Mouse (Mus musculus) neural tube, embryonic 10.5 days (tissue): ENCODE data around the gene Efcab5.
"Not testable (repeated sequence)": the region's sequence is repeated elsewhere in the genome, so short reads cannot be mapped to it uniquely, and the experiment has no call there.

Source experiments
- DNase-seq: peaks from one replicate; pipeline ENCODE4 v3.0.0-alpha.2; 2017; ENCODE audit warnings: low spot score; ENCODE audit errors: extremely low spot score

The Efcab5 gene

GRCm38 (mm10) chr11:77179771-77180170, 9.0 kb downstream of the Efcab5 start:
- DNase-seq = no peak

GRCm38 (mm10) chr11:77174531-77174930, 14.2 kb downstream of the Efcab5 start:
- no peak for DNase-seq

DNA sequence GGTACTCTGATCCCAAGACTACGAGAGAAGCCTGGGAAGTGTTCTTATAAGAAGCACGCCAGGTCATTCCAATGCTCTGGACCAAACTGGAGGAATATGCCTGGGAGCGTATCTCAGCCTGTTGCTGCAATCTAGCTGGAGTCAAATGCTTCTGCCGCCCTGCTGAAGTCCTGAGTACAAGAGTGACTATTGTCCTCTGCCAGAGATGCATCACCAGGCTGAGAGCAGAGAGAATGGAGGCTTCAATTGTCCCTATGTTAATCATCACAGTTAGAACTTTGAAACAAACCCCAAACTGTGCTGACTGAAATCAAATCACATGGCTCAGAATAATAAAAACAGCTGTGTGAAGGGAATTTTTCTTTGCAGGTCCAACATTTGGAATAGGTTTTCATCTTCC, 15.0 kb downstream of the Efcab5 start:
- no peak for DNase-seq

DNA sequence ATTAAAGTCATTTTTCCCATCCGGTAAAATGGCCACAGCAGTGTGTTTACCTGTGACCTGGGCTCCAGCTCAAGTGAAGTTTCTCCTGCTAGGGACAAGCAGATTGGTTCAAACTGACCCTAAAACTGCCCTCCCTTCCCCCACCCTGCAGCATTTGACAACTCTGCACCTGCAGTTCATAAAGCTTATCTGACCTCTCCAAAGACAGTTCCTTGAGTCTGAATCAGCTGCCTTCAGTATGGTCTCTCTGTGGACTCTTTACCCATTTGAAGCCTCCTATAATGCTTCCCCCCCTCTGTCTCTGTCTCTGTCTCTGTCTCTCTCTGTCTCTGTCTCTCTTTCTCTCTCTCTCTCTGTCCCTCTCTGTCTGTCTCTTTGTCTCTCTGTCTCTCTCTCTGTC, 28.0 kb downstream of the Efcab5 start:
- no peak for DNase-seq

DNA sequence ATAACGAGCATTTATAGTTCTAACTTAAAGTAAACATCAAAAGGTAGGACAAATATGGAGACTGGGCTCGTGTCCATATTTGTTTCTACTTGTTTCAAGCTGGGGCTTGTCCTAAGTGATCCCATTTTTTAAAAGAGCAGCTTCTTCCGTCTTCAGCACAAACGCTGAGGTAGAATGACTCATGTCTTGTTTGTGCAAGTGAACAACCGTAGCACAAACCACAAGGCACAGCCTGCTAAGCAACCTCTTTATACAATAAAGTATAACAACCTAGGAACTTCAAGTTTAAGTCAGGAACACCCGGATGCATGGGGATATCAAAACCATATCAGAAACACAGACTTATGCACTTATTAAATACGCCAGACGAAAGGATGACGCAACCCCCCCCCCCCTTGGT, 28.4 kb downstream of the Efcab5 start:
- no peak for DNase-seq

GRCm38 (mm10) chr11:77154214-77154613, 34.6 kb downstream of the Efcab5 start:
- no peak for DNase-seq

GRCm38 (mm10) chr11:77150806-77151205, 38.0 kb downstream of the Efcab5 start:
- DNase-seq = no peak

GRCm38 (mm10) chr11:77149783-77150630, 38.8 kb downstream of the Efcab5 start:
- DNase-seq = not testable (repeated sequence)

DNA sequence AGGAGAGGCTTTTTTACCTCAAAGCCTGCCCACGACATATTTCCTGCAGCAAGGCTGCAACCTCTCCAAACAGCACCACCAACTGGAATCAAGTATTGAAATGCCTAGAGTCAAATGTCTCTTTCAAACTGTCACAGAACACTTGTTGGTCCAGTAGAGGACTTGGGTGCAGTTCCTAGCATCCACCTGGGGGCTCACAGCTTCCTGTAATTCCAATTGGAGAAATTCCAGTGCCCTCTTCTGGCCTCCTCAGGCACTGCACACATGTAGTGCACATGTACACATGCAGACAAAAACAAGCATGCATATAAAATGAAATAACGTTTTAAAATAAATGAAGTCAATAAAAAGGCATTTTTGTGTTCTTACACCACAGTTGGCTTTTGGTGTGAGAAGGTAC, 40.0 kb downstream of the Efcab5 start:
- no peak for DNase-seq

GRCm38 (mm10) chr11:77147753-77148152, 41.0 kb downstream of the Efcab5 start:
- no peak for DNase-seq

DNA sequence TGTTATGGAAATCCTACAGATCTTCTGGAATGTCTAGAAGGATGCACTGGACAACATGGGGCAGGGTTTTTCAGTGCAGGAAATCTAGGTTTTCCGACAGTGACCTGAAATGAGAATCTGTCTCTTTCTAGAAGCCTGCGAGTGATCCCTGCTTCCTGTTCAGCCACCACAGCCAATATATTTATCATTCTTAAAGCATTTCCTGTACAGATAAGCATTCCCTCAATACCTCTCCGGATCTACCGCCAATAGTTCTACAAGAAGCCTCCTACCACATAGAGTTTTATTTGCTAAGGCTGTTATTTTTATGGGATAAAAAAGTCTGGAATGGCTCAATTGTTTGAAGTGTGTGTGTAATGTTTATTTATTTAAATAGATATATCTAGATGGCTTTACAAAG, 43.3 kb downstream of the Efcab5 start:
- no peak for DNase-seq

GRCm38 (mm10) chr11:77141938-77142337, 46.8 kb downstream of the Efcab5 start:
- no peak for DNase-seq

GRCm38 (mm10) chr11:77139976-77140375, 48.8 kb downstream of the Efcab5 start:
- DNase-seq = no peak

DNA sequence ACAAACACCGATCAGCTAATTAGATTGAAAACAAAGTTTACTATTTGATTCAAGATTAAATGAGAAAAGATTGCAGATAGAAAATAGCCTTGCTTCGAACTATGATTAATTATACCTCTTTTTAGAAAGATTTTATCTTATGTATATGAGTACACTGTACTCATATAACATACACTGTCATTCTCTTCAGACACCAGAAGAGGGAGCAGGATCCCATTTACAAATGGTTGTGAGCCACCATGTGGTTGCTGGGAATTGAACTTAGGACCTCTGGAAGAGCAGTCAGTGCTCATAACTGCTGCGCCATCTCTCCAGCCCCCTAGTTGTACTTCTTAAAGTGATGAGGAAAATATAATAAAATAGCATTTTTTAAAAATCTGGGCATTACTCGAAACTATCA, 55.3 kb downstream of the Efcab5 start:
- DNase-seq = no peak

- DNase-seq = no peak
These were observed 56.2 kb downstream of the Efcab5 start for GRCm38 (mm10) chr11:77132580-77132979.

DNA sequence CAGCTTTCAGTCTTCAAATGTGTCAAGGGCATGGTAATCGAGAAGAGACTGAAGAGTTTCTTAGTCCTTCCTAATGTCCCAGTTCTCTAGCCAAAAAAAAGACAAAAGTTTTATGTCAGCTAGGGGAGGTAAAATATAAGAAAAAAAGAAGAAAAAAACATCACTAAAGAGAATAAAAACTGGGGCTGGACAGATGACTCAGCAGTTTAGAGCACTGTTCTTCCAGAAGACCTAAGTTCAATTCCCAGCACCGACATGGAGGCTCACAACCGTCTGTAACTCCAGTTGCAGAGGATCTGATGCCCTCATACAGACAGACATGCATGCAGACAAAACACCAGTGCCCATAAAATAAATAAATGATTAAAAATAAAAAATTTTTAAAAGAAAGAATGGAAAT, 60.2 kb downstream of the Efcab5 start:
- DNase-seq = no peak

GRCm38 (mm10) chr11:77111141-77111540, 77.6 kb downstream of the Efcab5 start:
- DNase-seq = no peak

- no peak for DNase-seq
These were observed 80.3 kb downstream of the Efcab5 start for GRCm38 (mm10) chr11:77108442-77108841.

DNA sequence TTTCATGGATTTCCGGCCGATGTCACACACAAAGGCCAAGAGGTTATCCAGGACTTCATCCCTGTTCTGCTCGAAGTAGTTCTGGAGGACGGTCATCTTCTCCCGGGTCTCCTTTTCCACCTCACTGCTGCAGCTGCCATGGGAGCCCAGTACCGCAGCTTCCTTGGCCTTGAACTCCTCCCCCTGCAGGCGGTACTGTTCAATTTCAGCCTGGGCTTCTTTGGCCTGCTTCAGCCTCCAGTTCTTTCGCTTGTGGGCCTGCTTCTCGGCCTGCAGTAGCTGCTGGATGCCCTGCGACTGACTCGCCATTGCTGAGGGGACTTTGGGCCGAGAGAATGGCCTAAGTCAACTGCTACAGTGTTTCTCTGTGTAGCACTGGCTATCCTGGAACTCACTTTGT, 80.9 kb downstream of the Efcab5 start:
- DNase-seq = not testable (repeated sequence)

DNA sequence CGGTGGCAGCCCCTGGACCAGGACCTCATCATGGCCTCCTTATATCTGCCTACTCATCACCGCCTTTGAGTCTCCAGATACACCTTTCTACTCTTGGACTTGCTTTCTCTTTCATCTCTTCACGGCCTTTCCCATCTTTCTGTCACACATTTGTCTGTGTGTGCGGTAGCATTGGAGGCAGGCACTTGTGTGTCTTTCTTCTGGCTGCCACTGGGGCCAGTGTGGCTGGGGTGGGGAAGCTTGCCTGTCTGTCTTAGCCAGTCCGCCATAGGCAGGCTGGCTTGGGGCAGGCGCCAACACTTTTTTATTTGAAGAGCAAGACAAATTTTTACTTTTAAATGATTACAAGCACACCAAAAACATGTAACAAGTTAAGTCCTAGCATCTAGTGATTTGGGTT, 81.8 kb downstream of the Efcab5 start:
- DNase-seq = no peak

DNA sequence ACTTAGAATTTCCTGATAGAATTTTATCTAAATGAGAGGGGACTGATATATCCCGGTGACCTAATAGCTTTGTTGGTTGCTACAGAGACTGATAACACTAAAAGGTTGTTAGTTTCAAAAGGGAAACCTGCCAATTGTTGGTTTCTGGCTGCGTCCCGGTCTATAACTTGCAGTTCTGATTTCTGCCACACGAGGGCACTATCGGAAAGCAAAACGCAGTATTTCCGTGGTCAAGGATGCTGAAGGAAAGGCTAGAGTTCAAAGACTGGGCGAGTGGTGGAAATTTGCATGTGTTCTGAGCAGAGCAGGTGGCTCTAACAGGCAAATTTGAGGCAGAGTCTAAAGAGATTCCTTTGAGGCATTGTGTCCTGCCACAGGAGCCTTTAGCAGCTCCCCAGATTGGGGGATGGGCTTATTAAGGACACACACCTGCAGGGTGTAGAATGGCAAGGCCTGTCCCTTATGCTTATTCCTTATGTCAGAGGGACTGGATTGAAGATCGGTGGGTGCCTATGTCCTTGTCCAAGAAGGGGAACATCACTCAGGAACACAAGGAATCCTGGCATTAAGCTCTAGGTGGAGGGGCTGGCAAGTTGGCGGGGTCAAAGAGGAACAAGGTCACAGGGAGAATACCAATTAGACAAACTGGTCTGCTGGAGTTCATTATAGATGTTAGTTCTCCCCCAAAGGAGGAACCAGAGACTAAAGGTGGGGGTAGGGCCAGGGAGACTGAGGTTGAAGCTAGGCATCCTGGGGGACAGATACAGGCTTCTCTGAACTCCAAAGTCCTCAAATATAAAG, 88.4 kb downstream of the Efcab5 start:
- peak; percentile 86 for DNase-seq

GRCm38 (mm10) chr11:77098332-77098972, 90.3 kb downstream of the Efcab5 start:
- DNase-seq = no peak
